Mouse (Mus musculus) myocyte (in vitro differentiated cells): ENCODE measurements around the gene Pacsin2. TPM values are rescaled to one million over a fixed set of nuclear protein-coding genes. Genes with fewer than 3 reads are reported as not detected.

Source experiments
- H3K27me3 ChIP-seq: one replicate; pipeline ENCODE4 v1.6.1; 2011; ENCODE audit not compliant: control insufficient read depth, insufficient read depth, insufficient read length
- H3K36me3 ChIP-seq: one replicate; pipeline ENCODE4 v1.6.1; 2011; ENCODE audit not compliant: control insufficient read depth, insufficient read depth
- H3K4me2 ChIP-seq: one replicate; pipeline ENCODE4 v1.6.1; 2011; ENCODE audit warnings: low read depth, control low read depth
- H3K4me3 ChIP-seq: one replicate; pipeline ENCODE4 v1.5.1; 2011; ENCODE audit warnings: mild to moderate bottlenecking, control low read depth, moderate library complexity
- H3K79me2 ChIP-seq: one replicate; pipeline ENCODE4 v1.6.1; 2011; ENCODE audit not compliant: control insufficient read depth, insufficient read depth
- H3ac ChIP-seq: one replicate; pipeline ENCODE4 v1.6.1; 2011; ENCODE audit not compliant: control insufficient read depth, insufficient read length
- CEBPB ChIP-seq: IDR thresholded peaks from 2 replicates; pipeline ENCODE4 v1.6.1; 2011; ENCODE audit warnings: mild to moderate bottlenecking, moderate library complexity; ENCODE audit not compliant: poor library complexity, insufficient read depth, severe bottlenecking
- E2F4 ChIP-seq: IDR thresholded peaks from one replicate; pipeline ENCODE4 v1.6.1; 2011; ENCODE audit warnings: mild to moderate bottlenecking, control low read depth, moderate library complexity; ENCODE audit not compliant: insufficient read depth
- MAX ChIP-seq: IDR thresholded peaks from one replicate; pipeline ENCODE4 v1.6.1; 2011; ENCODE audit warnings: low read depth, mild to moderate bottlenecking, control low read depth
- MYOD1 ChIP-seq, 3 experiments: IDR thresholded peaks; one replicate each; pipeline ENCODE4 v1.6.1; 2011; ENCODE audit warnings: control low read depth in 2 of 3, low read depth in 2 of 3, mild to moderate bottlenecking in 2 of 3, moderate library complexity in 1 of 3; ENCODE audit not compliant: insufficient read length in 2 of 3, control insufficient read depth in 1 of 3
- MYOG ChIP-seq, 3 experiments: IDR thresholded peaks; one replicate each; pipeline ENCODE4 v1.6.1; 2011; ENCODE audit warnings: control low read depth in 2 of 3, low read depth in 2 of 3, mild to moderate bottlenecking in 2 of 3; ENCODE audit not compliant: insufficient read length in 2 of 3, control insufficient read depth in 1 of 3, insufficient read depth in 1 of 3
- POLR2A ChIP-seq: IDR thresholded peaks from one replicate; pipeline ENCODE4 v1.6.1; 2011; ENCODE audit warnings: low read depth, mild to moderate bottlenecking, control low read depth, moderate library complexity; ENCODE audit not compliant: insufficient read length
- POLR2AphosphoS2 ChIP-seq: IDR thresholded peaks from one replicate; pipeline ENCODE4 v1.6.1; 2011; ENCODE audit warnings: low read depth, control low read depth; ENCODE audit not compliant: insufficient read length
- REST ChIP-seq: IDR thresholded peaks from one replicate; pipeline ENCODE4 v1.6.1; 2011; ENCODE audit warnings: mild to moderate bottlenecking, control low read depth, moderate library complexity; ENCODE audit not compliant: insufficient read depth, insufficient read length
- SRF ChIP-seq: IDR thresholded peaks from one replicate; pipeline ENCODE4 v1.6.1; 2011; ENCODE audit warnings: low read depth; ENCODE audit not compliant: control insufficient read depth, insufficient read length
- TCF12 ChIP-seq: IDR thresholded peaks from one replicate; pipeline ENCODE4 v1.6.1; 2011; ENCODE audit warnings: mild to moderate bottlenecking, control low read depth; ENCODE audit not compliant: poor library complexity, insufficient read depth, severe bottlenecking
- TCF3 ChIP-seq: IDR thresholded peaks from one replicate; pipeline ENCODE4 v1.6.1; 2011; ENCODE audit warnings: low read depth, control low read depth; ENCODE audit not compliant: insufficient read length
- USF1 ChIP-seq: IDR thresholded peaks from one replicate; pipeline ENCODE4 v1.6.1; 2011; ENCODE audit warnings: low read depth, mild to moderate bottlenecking, control low read depth, moderate library complexity
- polyA plus RNA-seq: library from polyadenylated mRNA; unstranded; fragments of >200 nt; fragmentation: generic; extraction: Trizol; gene quantifications from one replicate; pipeline ENCODE4 v1.2.1, GENCODE M21; 2012; ENCODE audit warnings: missing spikeins

Gene Pacsin2
- polyA plus RNA-seq, 1 experiment: 122 TPM

DNA sequence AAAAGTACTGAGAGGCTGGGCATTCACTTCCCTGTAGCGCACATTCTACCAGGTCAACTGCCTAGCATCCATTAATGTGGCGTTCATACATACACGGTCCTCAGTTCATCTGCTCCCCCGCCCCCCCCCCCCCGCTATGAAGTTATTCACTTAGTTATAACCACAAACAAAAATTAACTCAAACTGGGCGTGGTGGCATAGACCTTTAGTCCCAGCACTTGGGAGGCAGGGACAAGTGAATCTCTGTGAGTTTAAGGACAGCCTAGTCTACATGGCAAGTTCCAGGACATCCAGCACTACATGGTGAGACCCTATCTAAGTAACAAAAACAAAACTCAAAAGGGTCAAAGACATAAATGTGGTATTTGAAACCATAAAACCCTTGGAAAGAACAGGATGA is 125.5 kb downstream of the Pacsin2 start:
- peaks cover 34% of the 10 kb centered on the region for H3K36me3 ChIP-seq
- H3K79me2 ChIP-seq: peaks cover 10% of the 10 kb centered on the region
- no peak overlapping the region for H3K4me3 ChIP-seq
- H3ac ChIP-seq: no peak overlapping the region
- H3K4me2 ChIP-seq: peak overlapping the region; percentile 47
- no peaks in the 10 kb centered on the region for H3K27me3 ChIP-seq
- no peak for TF ChIP-seq MYOG (IDR thresholded peaks at IDR 0.05; ENCODE audit: control insufficient read depth in 1 of 3, insufficient read depth in 1 of 3, insufficient read length in 2 of 3, low read depth in 2 of 3)
- no peak for TF ChIP-seq MYOD1 (IDR thresholded peaks at IDR 0.05; ENCODE audit: control insufficient read depth in 1 of 3, insufficient read length in 2 of 3, low read depth in 2 of 3)
- TF ChIP-seq CEBPB: no peak
- TF ChIP-seq REST: no peak
- no peak for TF ChIP-seq E2F4
- no peak for TF ChIP-seq USF1
- TF ChIP-seq MAX: no peak
- no peak for TF ChIP-seq TCF3
- TF ChIP-seq POLR2AphosphoS2: no peak
- no peak for TF ChIP-seq TCF12
- TF ChIP-seq POLR2A: no peak
- TF ChIP-seq SRF: no peak

GRCm38 (mm10) chr15:83337903-83338870 is 126.2 kb downstream of the Pacsin2 start:
- TF ChIP-seq POLR2AphosphoS2 (no peak), SRF (no peak), MYOD1 (IDR thresholded peaks at IDR 0.05; ENCODE audit: control insufficient read depth in 1 of 3, insufficient read length in 2 of 3, low read depth in 2 of 3) (no peak), E2F4 (no peak)
- Histone ChIP-seq H3K79me2 (peaks cover 5% of the 10 kb centered on the region), H3K27me3 (no peaks in the 10 kb centered on the region), H3K4me3 (no peak overlapping the region), H3K36me3 (peaks cover 41% of the 10 kb centered on the region), H3ac (no peak overlapping the region), H3K4me2 (peak overlapping the region; percentile 47)

- H3K4me2 ChIP-seq: no peak overlapping the region
- TF ChIP-seq REST (no peak), POLR2AphosphoS2 (no peak), POLR2A (no peak), MAX (no peak), SRF (no peak), E2F4 (no peak)
- no peak overlapping the region for H3ac ChIP-seq
- no peaks in the 10 kb centered on the region for H3K27me3 ChIP-seq
- H3K79me2 ChIP-seq: no peaks in the 10 kb centered on the region
- H3K4me3 ChIP-seq: no peak overlapping the region
- H3K36me3 ChIP-seq: peaks cover 78% of the 10 kb centered on the region
Measured at GRCm38 (mm10) chr15:83332373-83332772, 132.0 kb downstream of the Pacsin2 start.

- peaks cover 68% of the 10 kb centered on the region for H3K36me3 ChIP-seq
- TF ChIP-seq TCF12 (no peak), CEBPB (no peak), USF1 (no peak), MAX (no peak), SRF (no peak), POLR2AphosphoS2 (no peak), E2F4 (no peak), TCF3 (no peak), MYOG (IDR thresholded peaks at IDR 0.05; ENCODE audit: control insufficient read depth in 1 of 3, insufficient read depth in 1 of 3, insufficient read length in 2 of 3, low read depth in 2 of 3) (no peak), MYOD1 (IDR thresholded peaks at IDR 0.05; ENCODE audit: control insufficient read depth in 1 of 3, insufficient read length in 2 of 3, low read depth in 2 of 3) (no peak), POLR2A (no peak), REST (no peak)
- no peak overlapping the region for H3K4me2 ChIP-seq
- no peak overlapping the region for H3K4me3 ChIP-seq
- no peaks in the 10 kb centered on the region for H3K27me3 ChIP-seq
- no peaks in the 10 kb centered on the region for H3K79me2 ChIP-seq
- no peak overlapping the region for H3ac ChIP-seq
Measured at GRCm38 (mm10) chr15:83328952-83329351, 135.5 kb downstream of the Pacsin2 start.

Other genes starting within 250 kb of the Pacsin2 start
- gene A4galt, start 212.8 kb downstream of the Pacsin2 start, polyA plus RNA-seq: 28.4 TPM
- gene Arfgap3, start 114.4 kb downstream of the Pacsin2 start, polyA plus RNA-seq: 45.3 TPM
- 47.7 TPM for gene Ttll1, start 46.3 kb upstream of the Pacsin2 start, polyA plus RNA-seq
- gene Bik, start 62.3 kb upstream of the Pacsin2 start, polyA plus RNA-seq: 1.3 TPM
- gene Tspo, start 99.0 kb upstream of the Pacsin2 start, polyA plus RNA-seq: 937 TPM
- gene Mcat, start 99.2 kb upstream of the Pacsin2 start, polyA plus RNA-seq: 55.9 TPM
- 69.6 TPM for gene Ttll12, start 130.6 kb upstream of the Pacsin2 start, polyA plus RNA-seq